Mouse (Mus musculus) spleen, postnatal 36 days (tissue): ENCODE results near the gene Ttc9c.
A peak's percentile ranks its signal among the peaks of the same experiment; 100 is the strongest.

Experiments
- DNase-seq, 2 experiments: peaks; one replicate each; pipeline ENCODE4 v3.0.0; 2022; ENCODE audit warnings: low spot score in 2 of 2, mixed read lengths in 1 of 2

Gene Ttc9c

DNA sequence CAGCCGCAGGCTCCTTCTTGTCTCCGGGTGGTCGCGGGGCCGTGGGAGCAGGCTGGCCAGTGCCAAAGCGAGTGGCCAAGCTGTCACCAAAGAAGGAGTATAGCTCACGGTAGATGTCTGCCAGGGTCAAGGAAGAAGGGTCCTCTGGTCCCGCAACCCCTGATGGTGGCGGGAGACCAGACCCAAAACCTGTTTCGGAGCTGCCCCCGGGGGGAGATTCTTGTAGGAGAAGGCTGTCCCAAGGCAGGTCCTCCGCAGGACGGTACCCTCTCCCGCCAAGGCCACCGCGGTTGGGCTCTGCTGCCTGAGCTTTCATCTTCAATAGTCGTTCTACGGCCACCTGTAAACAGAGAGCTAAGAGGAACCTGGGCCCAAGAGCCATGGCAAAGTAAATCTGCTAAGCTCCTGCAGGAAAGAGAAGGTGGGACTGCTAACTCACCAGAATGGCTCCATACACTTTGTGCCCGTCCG, 44.1 kb downstream of the Ttc9c start:
- DNase-seq = peak; percentile 22 to 37

DNA sequence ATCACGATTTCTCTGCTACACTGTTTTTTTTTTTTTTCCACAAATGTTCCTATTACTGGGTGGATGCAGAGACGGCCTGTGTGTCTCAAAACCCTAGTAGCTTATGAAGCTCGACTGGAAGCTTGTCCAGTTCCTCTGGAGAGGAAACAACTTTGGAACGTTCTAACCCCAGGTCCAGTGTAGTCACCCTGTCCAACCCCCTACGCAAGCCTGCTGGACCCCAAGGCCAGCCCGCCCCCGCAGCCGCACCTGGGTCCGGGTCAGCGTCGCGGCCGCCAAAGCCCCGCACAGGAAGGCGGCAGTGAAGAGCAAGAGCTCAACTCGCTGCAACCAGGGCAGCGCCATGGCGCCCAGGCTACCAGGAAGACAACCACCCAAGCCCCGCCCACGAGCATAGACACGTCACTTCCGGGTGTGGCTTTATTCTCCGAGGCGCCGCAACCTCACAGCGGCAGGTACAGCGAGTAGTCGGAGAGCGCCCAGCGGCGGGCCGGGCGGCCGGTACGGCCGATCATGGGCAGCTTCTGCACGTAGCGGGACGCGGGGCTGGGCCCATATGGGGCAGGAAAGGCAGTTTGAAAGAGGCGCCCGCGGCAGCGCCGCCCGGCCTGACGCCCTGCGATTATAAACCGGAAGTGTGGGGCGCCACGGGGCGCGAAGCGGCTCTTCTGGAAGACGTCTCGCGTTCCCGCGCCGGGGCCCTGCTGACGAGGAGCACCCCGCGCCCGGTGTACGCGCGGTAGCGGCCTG, 44.9 kb downstream of the Ttc9c start, which contains the start of gene Tmem179b:
Tmem179b (minus strand) TSS at position 382 of the 750 bp plus-strand sequence.
- DNase-seq = peak; percentile 95 to 96

DNA sequence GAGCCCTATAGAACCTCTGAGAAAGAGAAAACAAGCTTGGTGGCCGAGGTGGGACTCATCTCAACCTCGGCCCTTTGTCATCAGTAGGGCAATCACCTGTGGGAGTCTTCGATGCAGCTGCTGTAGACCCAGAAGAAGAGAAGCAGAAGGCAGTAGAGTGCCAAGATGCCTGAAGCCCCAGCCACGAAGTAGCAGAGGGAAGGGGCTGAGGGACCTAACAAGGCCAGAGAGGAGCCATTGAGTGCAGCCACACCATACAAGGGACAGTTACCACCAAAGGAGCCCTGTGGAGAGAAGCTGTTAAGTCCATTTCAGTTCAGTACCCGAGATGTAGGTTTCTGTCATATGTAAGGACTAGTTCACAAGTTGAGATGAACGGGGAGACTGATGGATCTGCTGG, 45.7 kb downstream of the Ttc9c start:
- DNase-seq = no peak

DNA sequence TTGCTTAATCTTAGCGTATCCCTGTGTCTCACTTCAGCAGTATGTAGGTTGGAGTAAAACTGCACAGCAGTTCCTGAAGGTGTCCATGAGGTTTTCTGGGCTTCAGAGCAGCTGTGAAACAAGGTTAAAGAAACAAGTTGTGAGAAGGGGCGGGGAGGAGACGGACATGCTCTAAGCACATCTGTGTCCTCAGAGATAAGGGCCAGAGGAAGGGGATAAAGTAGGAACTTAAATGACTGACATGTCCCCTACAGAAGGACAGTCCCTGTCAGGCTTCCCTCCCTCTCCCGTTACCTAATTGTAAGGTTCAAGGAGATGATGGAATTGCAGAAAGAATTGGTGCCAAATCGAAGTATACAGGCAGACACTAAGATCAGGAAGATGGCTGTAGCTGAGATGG, 46.1 kb downstream of the Ttc9c start:
- peak in 1 of 2 experiments; percentile 41 for DNase-seq

DNA sequence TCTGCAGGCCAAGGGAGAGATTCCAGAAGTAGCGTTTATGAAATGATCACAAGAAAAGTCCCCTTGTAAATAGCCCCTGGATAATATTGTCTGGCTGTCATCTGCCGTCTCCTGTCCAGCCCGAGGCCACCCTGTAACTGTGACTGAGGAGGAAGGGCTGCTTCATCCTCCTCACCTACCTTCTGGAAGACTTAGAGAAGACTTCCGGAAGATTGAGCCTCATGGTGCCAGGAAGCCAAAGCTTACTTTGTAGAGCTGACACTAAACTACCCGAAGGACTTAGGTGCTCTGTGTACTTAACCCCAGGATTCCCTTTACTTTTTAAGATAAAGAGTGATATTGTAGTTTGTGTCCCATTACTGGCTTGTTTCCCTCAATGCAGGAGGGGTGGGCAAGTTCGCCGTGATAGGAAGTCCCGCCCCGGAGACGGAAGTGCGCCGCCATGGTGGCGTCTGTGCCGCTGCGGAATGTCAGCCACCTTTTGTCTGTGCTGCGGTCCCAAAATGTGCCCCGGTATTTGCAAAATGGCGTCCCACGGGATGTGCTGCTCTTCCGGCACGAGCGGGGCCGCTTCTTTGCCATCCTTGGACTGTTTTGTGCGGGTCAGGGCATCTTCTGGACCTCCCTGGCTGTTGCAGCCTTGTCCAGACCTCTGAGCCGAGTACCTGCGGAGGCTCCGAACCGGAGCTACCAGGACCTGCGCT, 48.4 kb downstream of the Ttc9c start, which contains the start of gene Tmem223:
Tmem223 (plus strand) TSS at position 430 of the 704 bp plus-strand sequence.
- DNase-seq = peak; percentile 79 to 84

DNA sequence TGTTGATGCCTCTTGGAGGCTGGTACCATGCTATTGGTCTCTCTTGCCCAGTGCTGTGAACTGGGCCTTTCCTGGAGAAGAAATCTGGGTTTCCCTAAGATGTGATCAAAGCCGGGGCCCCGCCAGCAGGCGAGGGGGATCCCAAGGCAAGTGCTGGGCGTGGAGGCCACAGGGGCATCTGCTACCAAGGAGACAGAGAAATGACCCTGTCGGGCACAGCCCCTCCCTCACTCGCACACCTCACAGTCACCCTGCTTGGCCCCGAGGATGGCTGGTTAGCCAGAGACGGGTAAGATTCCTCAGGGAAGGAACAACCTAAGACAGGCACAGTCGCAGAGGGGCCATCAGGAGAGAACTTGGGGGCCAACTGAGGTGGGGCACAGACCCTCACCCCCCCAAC, 53.6 kb downstream of the Ttc9c start:
- DNase-seq = no peak

DNA sequence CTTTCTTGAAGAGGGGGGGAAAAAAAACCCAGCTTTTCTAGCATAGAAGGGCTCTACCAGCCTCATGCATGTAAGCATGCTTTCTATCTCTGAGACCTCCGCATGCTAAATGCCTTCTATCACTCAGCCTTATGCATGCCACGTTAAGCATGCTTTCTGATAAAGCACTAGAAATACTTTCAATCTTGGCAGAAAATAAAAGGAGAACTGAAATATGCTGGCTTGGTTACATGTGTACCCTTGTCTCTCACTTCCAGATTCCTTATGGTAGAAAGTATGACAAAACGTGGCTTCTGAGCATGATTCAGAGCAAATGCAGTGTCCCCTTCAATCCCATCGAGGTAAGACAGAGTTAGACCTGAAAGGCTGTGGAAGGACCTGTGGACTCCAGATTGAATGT, 55.9 kb downstream of the Ttc9c start:
- DNase-seq = no peak

DNA sequence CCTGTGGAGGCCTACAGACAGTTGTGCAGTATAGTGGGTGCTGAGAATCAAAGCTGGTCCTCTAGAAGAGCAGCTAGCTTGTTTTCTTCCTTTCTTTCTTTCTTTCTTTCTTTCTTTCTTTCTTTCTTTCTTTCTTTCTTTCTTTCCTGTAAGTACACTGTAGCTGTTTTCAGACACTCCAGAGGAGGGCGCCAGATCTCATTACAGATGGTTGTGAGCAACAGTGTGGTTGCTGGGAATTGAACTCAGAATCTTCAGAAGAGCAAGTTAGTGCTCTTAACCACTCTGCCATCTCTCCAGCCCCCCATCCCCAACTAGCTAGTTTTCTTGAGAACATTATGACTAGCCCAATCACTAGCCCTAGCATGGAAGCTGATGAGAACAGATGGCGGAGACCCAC, 58.4 kb downstream of the Ttc9c start:
- DNase-seq = no peak
